ENCODE assay signal across 18 mouse cellular contexts in genomic region chr10:61412910-61413625, GRCm38 (mm10). TPM values are rescaled to one million over a fixed set of nuclear protein-coding genes. Genes with fewer than 3 reads are reported as not detected.
DNase-seq lines count a peak whose midpoint lies in the region; ATAC-seq and TF ChIP-seq lines count a peak whose summit lies in the region.
"Had no signal": no experiment of that assay in that cellular context is flagged by ENCODE, and none has a peak within 500 bp of the region (broad histone marks: within the 10 kb centered on the region; RNA-seq: fewer than 3 reads in every experiment).

No protein-coding gene starts in this region.

- TF ChIP-seq POLR2A in MEL (IDR thresholded peaks at IDR 0.05; ENCODE audit: control insufficient read depth in 1 of 2, insufficient read depth in 1 of 2, low read depth in 1 of 2, low read length in 2 of 2, poor library complexity in 1 of 2): no peak

- H3K4me3 ChIP-seq in heart, embryonic 14.5 days (ENCODE audit: control insufficient read depth in 1 of 2, insufficient read depth in 1 of 2, low read depth in 1 of 2, low read length in 2 of 2): no peak overlapping the region
- peak overlapping the region; percentile 43 to 47 for H3K4me3 ChIP-seq in MEL (ENCODE audit: control insufficient read depth in 1 of 2, insufficient read depth in 1 of 2, low read depth in 2 of 2, low read length in 2 of 2)
- H3K4me3 ChIP-seq: embryonic facial prominence, embryonic 12.5 days; midbrain, embryonic 13.5 days had no signal

- H3K27me3 ChIP-seq in heart, embryonic 14.5 days (ENCODE audit: control insufficient read depth, insufficient read depth, low read length): peaks cover 22% of the 10 kb centered on the region
- no peaks in the 10 kb centered on the region for H3K27me3 ChIP-seq in MEL (ENCODE audit: control insufficient read depth in 1 of 2, insufficient read depth in 2 of 2, low read length in 2 of 2)

- H3K36me3 ChIP-seq in heart, embryonic 14.5 days (ENCODE audit: control insufficient read depth, insufficient read depth, low read length): no peaks in the 10 kb centered on the region
- no peaks in the 10 kb centered on the region for H3K36me3 ChIP-seq in MEL (ENCODE audit: control insufficient read depth in 1 of 2, insufficient read depth in 2 of 2, low read length in 2 of 2)
- H3K36me3 ChIP-seq: embryonic facial prominence, embryonic 12.5 days; midbrain, embryonic 13.5 days had no signal

- 19% methylated on average over 21 of the region's 21 CpGs for WGBS in heart, embryonic 14.5 days

- H3K4me2 ChIP-seq in heart, embryonic 14.5 days (ENCODE audit: low read length): peak overlapping the region; percentile 27; the same call in 1 of the 2 replicates
- H3K4me2 ChIP-seq: embryonic facial prominence, embryonic 12.5 days; midbrain, embryonic 13.5 days had no signal

- ATAC-seq in heart, embryonic 14.5 days (ENCODE audit: insufficient number of reproducible peaks, insufficient read depth, low FRiP score, low read depth): no peak
- peak; percentile 45 to 54; a peak in 2 of 4 replicates for ATAC-seq in hematopoietic stem cell, adult 5-6 weeks (replicated peaks in 1 of 2; ENCODE audit: insufficient read depth in 1 of 2, low FRiP score in 2 of 2, low TSS enrichment in 1 of 2, low read depth in 1 of 2, poor library complexity in 2 of 2, severe bottlenecking in 2 of 2)
- peak; percentile 95 for ATAC-seq in megakaryocyte-erythroid progenitor cell, adult 5-6 weeks (replicated peaks; ENCODE audit: low FRiP score, low TSS enrichment, poor library complexity, severe bottlenecking)
- ATAC-seq: activated CD4-positive, CD25-positive, alpha-beta regulatory T cell, adult 4 months; CD4-positive, CD25-positive, alpha-beta regulatory T cell, adult 4 months; forebrain, embryonic 16.5 days; midbrain, embryonic 13.5 days had no signal

- no peaks in the 10 kb centered on the region for H3K9me3 ChIP-seq in heart, embryonic 14.5 days (ENCODE audit: control insufficient read depth, low read length)
- no peaks in the 10 kb centered on the region for H3K9me3 ChIP-seq in MEL (replicated peaks; ENCODE audit: insufficient read depth, low read length)
- H3K9me3 ChIP-seq: embryonic facial prominence, embryonic 12.5 days; midbrain, embryonic 13.5 days had no signal

- no peak overlapping the region for H3K9ac ChIP-seq in heart, embryonic 14.5 days (ENCODE audit: low read length)
- H3K9ac ChIP-seq in MEL (ENCODE audit: control insufficient read depth, low read depth, low read length, poor library complexity, severe bottlenecking): peak overlapping the region; percentile 61
- H3K9ac ChIP-seq: embryonic facial prominence, embryonic 12.5 days; midbrain, embryonic 13.5 days had no signal

- TF ChIP-seq CTCF in MEL (IDR thresholded peaks at IDR 0.05 in 2 of 3, conservative IDR thresholded peaks at IDR 0.05 in 1 of 3; ENCODE audit: control insufficient read depth in 1 of 3, insufficient read depth in 1 of 3, low read depth in 2 of 3, low read length in 3 of 3, poor library complexity in 1 of 3, severe bottlenecking in 1 of 3): no peak

- no peaks in the 10 kb centered on the region for H3K79me2 ChIP-seq in MEL (ENCODE audit: control insufficient read depth, insufficient read depth, low read length, poor library complexity)

- peak; percentile 89 to 90 for TF ChIP-seq EP300 in MEL (IDR thresholded peaks at IDR 0.05; ENCODE audit: low read depth in 1 of 2, low read length in 2 of 2)

- no peak overlapping the region for H3K27ac ChIP-seq in heart, embryonic 14.5 days (replicated peaks in 1 of 2; ENCODE audit: control insufficient read depth in 1 of 2, insufficient read depth in 1 of 2, low read depth in 2 of 2, low read length in 2 of 2)
- peak overlapping the region; percentile 77 for H3K27ac ChIP-seq in MEL (ENCODE audit: control insufficient read depth, low read depth, low read length)
- H3K27ac ChIP-seq: embryonic facial prominence, embryonic 12.5 days; midbrain, embryonic 13.5 days had no signal

- H3K4me1 ChIP-seq in heart, embryonic 14.5 days (ENCODE audit: control insufficient read depth in 2 of 2, insufficient read depth in 2 of 2, low read length in 2 of 2): peaks cover 5 to 13% of the 10 kb centered on the region in 2 experiments
- H3K4me1 ChIP-seq in MEL (ENCODE audit: control insufficient read depth in 1 of 2, insufficient read depth in 2 of 2, low read length in 2 of 2): 0 out of 4 replicates have a peak, but pooled peaks cover 0 to 3% of the 10 kb centered on the region in 2 experiments

- intact Hi-C loops in heart, postnatal 14 days (cut with DNase I): no loop called here

- TF ChIP-seq RAD21 in MEL (IDR thresholded peaks at IDR 0.05; ENCODE audit: low read depth, low read length): no peak

- no peak for DNase-seq in heart, postnatal 14 days
- DNase-seq in MEL (ENCODE audit: low read depth, low spot score): peak; percentile 88
- DNase-seq in left cerebral cortex, adult 11 months (ENCODE audit: low spot score): no peak
- DNase-seq in urinary bladder, postnatal 14 days (ENCODE audit: low spot score): no peak
- no peak for DNase-seq in left cerebral cortex, adult 9 months (ENCODE audit: low spot score in 2 of 2)
- DNase-seq: kidney, adult 18-20 months; lung, adult 18-20 months; thymus, postnatal 36 days had no signal

TF ChIP-seq in MEL, 35 proteins besides CTCF, POLR2A, EP300 and RAD21 (continues in another document):
- TF ChIP-seq BHLHE40 (IDR thresholded peaks at IDR 0.05; ENCODE audit: borderline replicate concordance, low read depth, low read length) (peak; percentile 51; the same call in 1 of the 2 replicates), KAT2A (conservative IDR thresholded peaks at IDR 0.05; ENCODE audit: low read depth, low read length) (no peak), NRF1 (IDR thresholded peaks at IDR 0.05; ENCODE audit: insufficient read depth, low read depth, low read length, poor library complexity, severe bottlenecking) (no peak), POLR2AphosphoS5 (IDR thresholded peaks at IDR 0.05; ENCODE audit: borderline replicate concordance, low read depth, low read length) (no peak), ZC3H11A (IDR thresholded peaks at IDR 0.05; ENCODE audit: low read depth, low read length) (no peak), MYC (IDR thresholded peaks at IDR 0.05; ENCODE audit: low read depth, low read length) (peak; percentile 79), E2F4 (IDR thresholded peaks at IDR 0.05; ENCODE audit: borderline replicate concordance, low read depth, low read length) (no peak), TAL1 (IDR thresholded peaks at IDR 0.05; ENCODE audit: low read length) (peak; percentile 84), GATA1 (IDR thresholded peaks at IDR 0.05; ENCODE audit: low read depth, low read length) (peak; percentile 88), SMC3 (IDR thresholded peaks at IDR 0.05; ENCODE audit: low read depth, low read length) (peak; percentile 14; the same call in 1 of the 2 replicates), JUND (IDR thresholded peaks at IDR 0.05; ENCODE audit: low read depth, low read length) (0 out of 2 replicates have a peak, but pooled peaks have one; percentile 61), USF1 (IDR thresholded peaks at IDR 0.05; ENCODE audit: low read depth, low read length) (no peak), CHD1 (IDR thresholded peaks at IDR 0.05; ENCODE audit: low read depth, low read length) (no peak), MAFK (IDR thresholded peaks at IDR 0.05; ENCODE audit: borderline replicate concordance, low read depth, low read length) (peak; percentile 57; the same call in 1 of the 2 replicates), ETS1 (IDR thresholded peaks at IDR 0.05; ENCODE audit: low read depth, low read length) (peak; percentile 86), MYB (IDR thresholded peaks at IDR 0.05; ENCODE audit: low read depth, low read length) (peak; percentile 61), HCFC1 (IDR thresholded peaks at IDR 0.05; ENCODE audit: low read depth, low read length) (peak; percentile 42; the same call in 1 of the 2 replicates), ELF1 (IDR thresholded peaks at IDR 0.05; ENCODE audit: low read depth, low read length) (no peak), TCF12 (IDR thresholded peaks at IDR 0.05; ENCODE audit: low read depth, low read length) (peak; percentile 83), ZKSCAN1 (IDR thresholded peaks at IDR 0.05; ENCODE audit: low read depth, low read length) (no peak), MAX (IDR thresholded peaks at IDR 0.05; ENCODE audit: low read length) (peak; percentile 71), GABPA (IDR thresholded peaks at IDR 0.05; ENCODE audit: low read depth, low read length) (no peak)

RNA-seq across cellular contexts. Expression of gene Nodal, which starts 4.7 kb away (rescaled TPM):
- 0.12 and 0.15 TPM in 2 replicates for polyA plus RNA-seq in heart, embryonic 14.5 days (2014; fragmentation: Nextera tagmentation; extraction: Ambion mirVana)
- under 1 TPM in 1 of 2 experiments, not detected in 1; 0.10 TPM for total RNA-seq in heart, postnatal 14 days (2021)
- total RNA-seq in MEL (2012; rRNA removed): not detected in 2 replicates
- not detected for polyA plus RNA-seq in MEL (2012; ENCODE audit: insufficient read depth in 1 of 2, insufficient read length in 2 of 2, low read depth in 1 of 2, low replicate concordance in 2 of 2, missing spikeins in 1 of 2)
- not detected in 2 replicates for total RNA-seq in hematopoietic stem cell, adult 5-6 weeks (2017)
- total RNA-seq in megakaryocyte-erythroid progenitor cell, adult 5-6 weeks (2014; fragmentation: Nextera tagmentation): not detected in 2 replicates
- not detected in 2 replicates for total RNA-seq in megakaryocyte-erythroid progenitor cell, adult 5-6 weeks (2017)
- total RNA-seq: neutrophil, adult 5-6 weeks had no signal
- polyA plus RNA-seq: activated CD4-positive, CD25-positive, alpha-beta regulatory T cell, adult 4 months; CD4-positive, CD25-positive, alpha-beta regulatory T cell, adult 4 months; midbrain, embryonic 13.5 days; small intestine, adult 2 months had no signal

RNA-seq across cellular contexts. Expression of gene Pald1, which starts 29.7 kb away (rescaled TPM):
- 19.5 and 21.7 TPM in 2 replicates for polyA plus RNA-seq in heart, embryonic 14.5 days (2014; fragmentation: Nextera tagmentation; extraction: Ambion mirVana)
- 10 to 100 TPM; 32.0 to 36.8 TPM for total RNA-seq in heart, postnatal 14 days (2021)
- 2.9 and 3.0 TPM in 2 replicates for total RNA-seq in MEL (2012; rRNA removed)
- 1 to 10 TPM in 1 of 2 experiments, not detected in 1; 6.4 TPM for polyA plus RNA-seq in MEL (2012; ENCODE audit: insufficient read depth in 1 of 2, insufficient read length in 2 of 2, low read depth in 1 of 2, low replicate concordance in 2 of 2, missing spikeins in 1 of 2)
- 0.75 and 0.84 TPM in 2 replicates for total RNA-seq in hematopoietic stem cell, adult 5-6 weeks (2017)
- total RNA-seq in megakaryocyte-erythroid progenitor cell, adult 5-6 weeks (2014; fragmentation: Nextera tagmentation): not detected in 2 replicates
- not detected in 2 replicates for total RNA-seq in megakaryocyte-erythroid progenitor cell, adult 5-6 weeks (2017)
- total RNA-seq: neutrophil, adult 5-6 weeks had no signal
- polyA plus RNA-seq: activated CD4-positive, CD25-positive, alpha-beta regulatory T cell, adult 4 months; CD4-positive, CD25-positive, alpha-beta regulatory T cell, adult 4 months had no signal

RNA-seq across cellular contexts. Expression of gene Eif4ebp2, which starts 39.4 kb away (rescaled TPM):
- polyA plus RNA-seq in heart, embryonic 14.5 days (2014; fragmentation: Nextera tagmentation; extraction: Ambion mirVana): 36.6 and 36.9 TPM in 2 replicates
- 10 to 100 TPM; 75.1 to 75.5 TPM for total RNA-seq in heart, postnatal 14 days (2021)
- total RNA-seq in MEL (2012; rRNA removed): 17.0 and 17.1 TPM in 2 replicates
- 100 to 1,000 TPM in 1 of 2 experiments, 10 to 100 TPM in 1; 52.9 to 186 TPM for polyA plus RNA-seq in MEL (2012; ENCODE audit: insufficient read depth in 1 of 2, insufficient read length in 2 of 2, low read depth in 1 of 2, low replicate concordance in 2 of 2, missing spikeins in 1 of 2)
- 12.8 and 17.4 TPM in 2 replicates for total RNA-seq in hematopoietic stem cell, adult 5-6 weeks (2017)
- total RNA-seq in megakaryocyte-erythroid progenitor cell, adult 5-6 weeks (2014; fragmentation: Nextera tagmentation): 170 and 205 TPM in 2 replicates
- 11.5 and 16.3 TPM in 2 replicates for total RNA-seq in megakaryocyte-erythroid progenitor cell, adult 5-6 weeks (2017)

Comparison
In these comparisons a context has a peak if more than half of its experiments do, and no peak if none do; other contexts are left out.
1. H3K4me3 ChIP-seq: peak in MEL (2 of 2); none in heart, embryonic 14.5 days (0 of 2).